Mouse (Mus musculus): ENCODE data around the gene Ccdc89.

- no peak for TF ChIP-seq CTCF (IDR thresholded peaks at IDR 0.05; ENCODE audit: borderline replicate concordance, insufficient read depth, low read length)
- 0 out of 2 replicates have a peak, but pooled peaks have one; percentile 17 for TF ChIP-seq POLR2A (IDR thresholded peaks at IDR 0.05; ENCODE audit: low read depth, low read length)
These were observed 17.0 kb downstream of the Ccdc89 start for GRCm38 (mm10) chr7:90443101-90444091.
